Mouse (Mus musculus) small intestine, adult 2 months (tissue): ENCODE measurements around the gene Slc39a7. TPM values are rescaled to one million over a fixed set of nuclear protein-coding genes. Genes with fewer than 3 reads are reported as not detected.

Source experiments
- H3K27ac ChIP-seq: fragments of 200-500 bp; 2 replicates; pipeline ENCODE4 v1.5.1; 2012; ENCODE audit warnings: low read depth, low read length, control low read depth, inconsistent platforms; ENCODE audit not compliant: insufficient read depth
- H3K27me3 ChIP-seq: fragments of 200-500 bp; 2 replicates; pipeline ENCODE4 v1.6.1; 2012; ENCODE audit warnings: mild to moderate bottlenecking, moderate library complexity, low read length, inconsistent platforms; ENCODE audit not compliant: control insufficient read depth, insufficient read depth
- H3K36me3 ChIP-seq: fragments of 200-500 bp; 2 replicates; pipeline ENCODE4 v1.6.1; 2012; ENCODE audit warnings: mild to moderate bottlenecking, low read length, control low read depth, inconsistent platforms; ENCODE audit not compliant: control insufficient read depth, insufficient read depth
- H3K4me1 ChIP-seq: fragments of 200-500 bp; 2 replicates; pipeline ENCODE4 v1.6.1; 2012; ENCODE audit warnings: low read length, inconsistent platforms, mixed read lengths; ENCODE audit not compliant: control insufficient read depth, insufficient read depth, insufficient read length
- H3K4me3 ChIP-seq: fragments of 200-500 bp; 2 replicates; pipeline ENCODE4 v1.5.1; 2012; ENCODE audit warnings: low read depth, mild to moderate bottlenecking, control low read depth, inconsistent platforms, low read length, moderate library complexity
- CTCF ChIP-seq: fragments of 200-500 bp; IDR thresholded peaks from 2 replicates; pipeline ENCODE4 v1.5.1; 2012; ENCODE audit warnings: low read depth, mild to moderate bottlenecking, control low read depth, inconsistent platforms, low read length, moderate library complexity, mixed read lengths; ENCODE audit not compliant: insufficient replicate concordance, insufficient read length; ENCODE audit errors: extremely low read depth
- POLR2A ChIP-seq: fragments of 200-500 bp; IDR thresholded peaks from 2 replicates; pipeline ENCODE4 v1.6.1; 2012; ENCODE audit warnings: low read depth, mild to moderate bottlenecking, control low read depth, inconsistent platforms, low read length, moderate library complexity
- WGBS: fragments of 180-500 bp; shearing (Covaris S2); methylation state at CpG from one replicate; pipeline ENCODE4 v1.1.7; 2018; 5-methylcytosine and 5-hydroxymethylcytosine counted together
- polyA plus RNA-seq: library from polyadenylated mRNA; depleted of rRNA; stranded (reverse); fragments of >200 nt; gene quantifications from 2 replicates; pipeline ENCODE4 v1.2.3, GENCODE M21; 2012

Slc39a7 gene
- polyA plus RNA-seq, 1 experiment = 119 TPM

DNA sequence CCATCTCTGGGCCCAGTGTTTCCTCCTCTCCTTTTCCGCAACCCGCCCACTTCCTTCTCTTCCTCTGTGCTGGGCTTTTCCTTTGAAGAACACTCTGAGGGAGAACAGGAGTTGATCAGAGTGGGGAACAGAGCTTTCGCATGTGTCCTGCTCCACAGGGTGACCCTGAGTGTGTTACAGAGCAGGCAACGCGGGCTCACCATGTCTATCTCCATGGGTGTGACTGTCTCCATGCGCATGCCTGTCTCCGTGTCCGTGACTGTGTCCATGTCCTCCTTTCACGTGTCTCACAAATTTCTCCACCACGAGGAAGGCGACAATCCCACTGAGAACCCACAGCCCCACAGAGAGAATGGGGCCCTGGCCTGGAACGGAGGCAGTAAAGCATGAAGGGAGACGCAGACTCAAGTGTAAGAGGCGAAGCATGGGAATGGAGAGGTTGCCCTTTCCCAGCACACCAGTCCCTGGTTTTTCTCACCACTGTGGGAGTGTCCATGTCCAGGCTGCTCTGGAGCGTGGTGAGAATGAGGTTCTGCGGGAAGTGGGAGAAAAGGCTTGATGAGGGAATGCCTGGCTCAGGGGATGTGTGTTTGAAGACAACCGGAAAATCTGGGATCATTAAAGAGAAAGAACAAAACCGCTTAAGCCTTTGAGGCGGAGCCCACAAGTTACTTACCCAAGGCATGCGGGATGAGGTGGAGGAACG, 1.4 kb downstream of the Slc39a7 start:
- Histone ChIP-seq H3K36me3 (peaks cover 19% of the 10 kb centered on the region), H3K27ac (no peak overlapping the region), H3K4me3 (peak overlapping the region; percentile 89), H3K27me3 (no peaks in the 10 kb centered on the region), H3K4me1 (peaks cover 28% of the 10 kb centered on the region)
- 79% methylated on average over 21 of the region's 21 CpGs for WGBS
- no peak for TF ChIP-seq CTCF
- no peak for TF ChIP-seq POLR2A

DNA sequence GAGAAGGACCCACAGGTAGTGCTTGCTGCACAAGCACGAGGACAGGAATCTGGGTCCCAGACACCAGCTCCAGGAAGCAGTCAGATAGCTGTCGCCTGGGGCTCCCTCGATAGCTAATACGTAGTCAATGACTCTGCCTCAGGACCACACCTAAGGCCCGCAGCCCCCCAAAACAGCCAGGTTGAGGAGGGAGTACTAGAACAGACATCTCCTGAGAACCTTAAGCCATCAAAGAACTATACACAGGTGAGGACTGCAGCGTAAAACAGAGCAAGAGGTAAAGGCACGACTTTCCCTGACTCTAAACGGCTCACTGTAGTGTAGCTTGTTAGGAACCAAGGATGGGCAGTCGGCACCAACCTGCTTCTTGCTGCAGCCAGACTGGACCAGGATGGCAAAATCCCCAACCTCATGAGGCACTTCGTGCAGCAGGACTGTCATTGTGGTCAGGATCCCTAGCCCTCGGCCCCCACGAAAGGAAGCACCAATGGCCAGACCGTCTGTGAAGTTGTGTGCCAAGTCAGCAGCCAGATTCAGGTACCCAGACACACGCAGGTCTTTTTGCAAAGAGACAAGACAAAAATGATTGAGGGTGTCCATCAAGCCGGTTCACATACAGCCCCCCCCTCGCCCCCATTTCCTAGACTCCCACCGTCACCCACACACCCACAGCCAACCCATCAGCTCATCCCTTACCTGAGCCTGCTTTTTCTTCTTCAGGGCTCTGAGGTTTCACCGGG, 2.2 kb downstream of the Slc39a7 start:
- Histone ChIP-seq H3K36me3 (peaks cover 16% of the 10 kb centered on the region), H3K27me3 (no peaks in the 10 kb centered on the region), H3K27ac (no peak overlapping the region), H3K4me3 (0 out of 2 replicates have a peak overlapping the region, but pooled peaks have one; percentile 89), H3K4me1 (peaks cover 28% of the 10 kb centered on the region)
- no peak for TF ChIP-seq CTCF
- no peak for TF ChIP-seq POLR2A
- 85% methylated on average over 18 of the region's 18 CpGs for WGBS

DNA sequence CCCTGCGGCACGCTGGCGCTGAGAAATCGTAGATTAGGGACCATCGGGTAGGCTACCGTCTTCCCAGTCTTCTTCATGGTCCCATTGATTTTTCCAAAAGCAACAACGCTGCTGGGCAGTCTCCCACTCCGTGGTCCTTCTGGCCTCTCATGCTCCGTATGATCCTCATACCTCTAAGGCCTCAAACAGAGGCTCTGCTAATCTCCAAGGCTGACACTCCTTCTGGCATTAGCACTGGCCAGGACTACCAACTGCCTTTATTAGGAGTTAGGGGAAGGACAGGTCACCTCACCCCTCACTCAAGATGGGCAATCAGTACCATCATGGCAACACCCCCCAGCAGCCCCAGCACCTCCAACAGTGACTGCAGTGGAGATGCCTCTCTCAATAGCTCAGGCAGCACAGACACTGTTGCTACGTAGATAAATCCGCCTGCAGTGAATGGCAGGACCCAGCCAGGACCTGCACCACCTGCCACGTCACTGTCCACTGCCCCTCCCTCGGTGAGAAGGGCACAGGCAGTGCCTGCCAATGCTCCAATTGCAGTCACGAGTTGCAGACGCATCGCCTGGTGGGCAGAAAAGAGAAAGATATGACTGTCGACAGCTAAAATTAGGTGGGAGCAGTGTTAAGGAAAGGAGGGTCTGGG, 2.9 kb downstream of the Slc39a7 start:
- H3K36me3 ChIP-seq = peaks cover 16% of the 10 kb centered on the region
- no peak overlapping the region for H3K4me3 ChIP-seq
- TF ChIP-seq POLR2A = no peak
- no peak for TF ChIP-seq CTCF
- H3K27ac ChIP-seq = no peak overlapping the region
- no peaks in the 10 kb centered on the region for H3K27me3 ChIP-seq
- peaks cover 28% of the 10 kb centered on the region for H3K4me1 ChIP-seq
- WGBS = 85% methylated on average over 17 of the region's 17 CpGs

DNA sequence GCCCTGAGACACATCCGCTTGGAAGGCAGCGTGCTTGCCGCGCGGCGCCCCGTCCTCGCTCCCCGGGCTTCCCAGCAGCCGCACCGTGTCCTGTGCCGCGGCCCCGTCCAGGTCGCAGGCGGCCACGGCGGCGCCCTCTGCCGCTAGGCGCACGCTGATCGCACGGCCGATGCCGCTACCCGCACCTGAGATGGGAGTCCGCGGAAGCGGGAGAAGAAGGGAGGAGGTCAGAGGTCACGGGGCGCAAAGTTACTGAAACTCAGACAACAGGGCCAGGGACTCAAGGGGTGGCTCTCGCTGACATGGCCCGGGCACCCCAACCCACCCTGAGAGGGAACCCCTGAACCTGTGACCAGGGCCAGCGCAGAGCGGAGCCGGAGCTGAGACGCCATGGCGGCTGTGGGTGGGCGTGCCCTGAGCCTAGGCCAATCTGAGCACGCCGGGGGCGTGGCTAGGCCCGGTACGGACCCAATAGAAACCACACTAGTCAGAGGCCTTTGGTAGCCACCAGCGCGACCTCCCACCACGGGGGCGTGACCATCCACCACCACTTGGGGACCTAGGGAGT, 3.7 kb downstream of the Slc39a7 start, which contains the start of gene H2-Ke6:
H2-Ke6 (minus strand) TSS at position 405 of the 568 bp plus-strand sequence.
- peak within 1 kb of the TSS; percentile 46 for H3K27ac ChIP-seq
- WGBS = 1% methylated on average over 49 of the region's 49 CpGs
- H3K4me3 ChIP-seq = peak within 1 kb of the TSS; percentile 78
- TF ChIP-seq POLR2A (peak; percentile 50; the same call in 1 of the 2 replicates), CTCF (no peak)
- H3K27me3 ChIP-seq = no peaks in the 10 kb centered on the region
- peaks cover 18% of the 10 kb centered on the region for H3K36me3 ChIP-seq
- H3K4me1 ChIP-seq = peaks cover 26% of the 10 kb centered on the region

DNA sequence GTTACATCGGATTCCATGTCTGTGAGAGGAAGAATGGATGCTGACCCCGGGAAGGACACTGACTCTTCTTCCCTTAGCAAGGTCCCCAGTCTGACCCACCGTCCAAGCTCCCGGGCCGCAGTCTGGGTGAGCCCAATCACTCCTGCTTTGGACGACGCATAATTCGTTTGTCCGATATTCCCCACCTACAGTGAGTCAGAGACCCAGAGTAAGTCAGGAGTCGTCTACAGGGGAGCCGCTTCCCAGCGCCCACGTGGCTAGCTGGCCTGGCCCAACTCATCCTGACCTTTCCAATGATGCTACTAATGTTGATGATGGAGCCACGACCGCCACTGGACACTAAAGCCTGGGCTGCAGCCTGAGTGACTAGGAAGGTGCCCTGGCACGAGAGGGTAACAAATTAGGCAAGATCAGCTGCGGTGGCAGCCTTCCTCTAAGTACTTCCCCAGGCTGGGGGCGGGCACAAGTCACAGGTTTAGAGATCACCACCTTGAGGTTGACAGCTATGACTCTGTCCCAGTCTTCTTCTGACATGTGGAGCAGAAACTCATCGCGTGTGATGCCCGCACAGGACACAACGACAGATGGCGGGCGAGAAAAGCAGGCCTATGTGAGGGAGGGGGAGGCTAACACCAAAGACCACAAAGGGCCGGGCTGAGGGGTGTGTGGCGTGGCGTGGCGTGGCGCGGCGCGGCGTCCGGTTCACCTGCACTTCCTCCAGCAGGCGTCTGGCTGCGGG, 4.4 kb downstream of the Slc39a7 start:
- Histone ChIP-seq H3K27me3 (no peaks in the 10 kb centered on the region), H3K27ac (peak overlapping the region; percentile 46), H3K4me1 (peaks cover 24% of the 10 kb centered on the region), H3K36me3 (peaks cover 19% of the 10 kb centered on the region), H3K4me3 (peak overlapping the region; percentile 78)
- 16% methylated on average over 36 of the region's 36 CpGs for WGBS
- TF ChIP-seq CTCF (no peak), POLR2A (no peak)

DNA sequence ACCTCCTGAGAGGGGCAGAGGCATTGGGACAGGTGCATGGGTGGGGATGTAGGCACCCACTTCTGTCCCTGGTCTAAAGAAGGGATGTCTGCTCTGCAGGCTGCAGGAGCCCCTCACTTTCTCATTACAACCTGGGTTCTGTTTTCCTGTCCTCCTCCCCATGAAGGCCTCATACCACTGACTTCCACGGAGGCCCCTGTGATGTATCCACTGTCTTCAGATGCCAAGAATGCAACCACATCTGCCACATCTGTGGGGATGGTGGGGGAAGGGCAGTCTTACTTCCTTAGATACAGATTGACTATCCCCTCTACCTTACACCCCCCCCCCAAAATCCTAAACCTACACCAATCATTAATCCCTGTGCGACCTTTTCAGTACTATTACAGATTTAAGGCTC, 5.3 kb downstream of the Slc39a7 start:
- peaks cover 24% of the 10 kb centered on the region for H3K4me1 ChIP-seq
- no peak for TF ChIP-seq CTCF
- no peak for TF ChIP-seq POLR2A
- 64% methylated on average over 2 of the region's 2 CpGs for WGBS
- no peaks in the 10 kb centered on the region for H3K27me3 ChIP-seq
- no peak overlapping the region for H3K27ac ChIP-seq
- H3K4me3 ChIP-seq = no peak overlapping the region
- H3K36me3 ChIP-seq = peaks cover 27% of the 10 kb centered on the region

DNA sequence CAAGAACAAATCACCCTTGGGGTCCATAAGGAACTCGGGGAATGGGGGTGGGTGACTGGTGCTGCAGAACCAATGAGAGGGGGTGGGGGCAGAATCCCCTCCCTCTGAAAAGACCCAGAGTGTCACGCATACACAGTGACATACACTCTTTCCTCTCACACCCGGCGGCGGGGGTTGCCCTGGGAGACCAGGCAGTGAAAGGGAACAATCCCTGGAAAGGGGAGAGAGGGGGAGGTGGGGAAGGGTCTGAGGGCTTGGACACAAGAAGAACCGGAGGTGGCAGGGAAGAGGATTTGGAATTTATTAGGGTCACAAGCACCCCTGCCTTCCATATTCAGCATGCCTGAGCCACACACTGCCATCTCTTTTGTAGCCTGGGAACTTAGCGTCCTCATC, 5.7 kb downstream of the Slc39a7 start:
- WGBS = 64% methylated on average over 7 of the region's 7 CpGs
- H3K27ac ChIP-seq = no peak overlapping the region
- no peaks in the 10 kb centered on the region for H3K27me3 ChIP-seq
- H3K4me1 ChIP-seq = peaks cover 21% of the 10 kb centered on the region
- TF ChIP-seq CTCF = no peak
- no peak for TF ChIP-seq POLR2A
- H3K4me3 ChIP-seq = no peak overlapping the region
- H3K36me3 ChIP-seq = peaks cover 31% of the 10 kb centered on the region
